Mouse (Mus musculus) ES-Bruce4 (cell line): ENCODE results near the gene Prr5l. TPM values are rescaled to one million over a fixed set of nuclear protein-coding genes. Genes with fewer than 3 reads are reported as not detected.

Experiments used
- H3K27ac ChIP-seq: 2 replicates; pipeline ENCODE4 v1.5.1; 2012; ENCODE audit warnings: low read length, inconsistent platforms; ENCODE audit not compliant: insufficient read depth
- H3K27me3 ChIP-seq: 2 replicates; pipeline ENCODE4 v1.6.1; 2012; ENCODE audit warnings: mild to moderate bottlenecking, low read length, inconsistent platforms; ENCODE audit not compliant: control insufficient read depth, poor library complexity, insufficient read depth, severe bottlenecking
- H3K36me3 ChIP-seq: 2 replicates; pipeline ENCODE4 v1.6.1; 2012; ENCODE audit warnings: inconsistent platforms, mild to moderate bottlenecking, low read length, moderate library complexity; ENCODE audit not compliant: control insufficient read depth, poor library complexity, insufficient read depth, severe bottlenecking
- H3K4me1 ChIP-seq: one replicate; pipeline ENCODE4 v1.8.1; 2011; ENCODE audit warnings: low read length; ENCODE audit not compliant: control insufficient read depth, insufficient read depth
- H3K4me3 ChIP-seq: 2 replicates; pipeline ENCODE4 v1.5.1; 2011; ENCODE audit warnings: low read depth, mild to moderate bottlenecking, low read length
- H3K9ac ChIP-seq: 2 replicates; pipeline ENCODE4 v1.6.1; 2012; ENCODE audit warnings: low read depth, mild to moderate bottlenecking, inconsistent platforms; ENCODE audit not compliant: poor library complexity, severe bottlenecking
- H3K9me3 ChIP-seq: replicated peaks from 2 replicates; pipeline ENCODE4 v1.6.1; 2012; ENCODE audit warnings: mild to moderate bottlenecking, low read length, inconsistent platforms; ENCODE audit not compliant: control insufficient read depth, poor library complexity, insufficient read depth, severe bottlenecking
- CTCF ChIP-seq: IDR thresholded peaks from one replicate; pipeline ENCODE4 v1.8.1; 2011; ENCODE audit warnings: low read depth, low read length
- EP300 ChIP-seq: IDR thresholded peaks from 2 replicates; pipeline ENCODE4 v1.6.1; 2011; ENCODE audit warnings: low read depth, low read length; ENCODE audit not compliant: insufficient read depth
- POLR2A ChIP-seq: IDR thresholded peaks from one replicate; pipeline ENCODE4 v1.8.1; 2011; ENCODE audit warnings: low read length; ENCODE audit not compliant: insufficient read depth
- polyA plus RNA-seq: library from polyadenylated mRNA; stranded (reverse); fragments of >200 nt; gene quantifications from 2 replicates; pipeline ENCODE4 v1.2.4, GENCODE M21; 2011; ENCODE audit warnings: low read depth; ENCODE audit not compliant: missing spikeins, insufficient read depth, insufficient read length

Gene Prr5l
- polyA plus RNA-seq, 1 experiment, result 28.2 TPM

GRCm38 (mm10) chr2:101665703-101666092 is 217.1 kb downstream of the Prr5l start:
- TF ChIP-seq EP300 (no peak), CTCF (no peak), POLR2A (no peak)
- Histone ChIP-seq H3K27ac (no peak overlapping the region), H3K4me1 (peaks cover 2% of the 10 kb centered on the region), H3K36me3 (no peaks in the 10 kb centered on the region), H3K9ac (no peak overlapping the region), H3K4me3 (no peak overlapping the region), H3K27me3 (no peaks in the 10 kb centered on the region), H3K9me3 (no peaks in the 10 kb centered on the region)

DNA sequence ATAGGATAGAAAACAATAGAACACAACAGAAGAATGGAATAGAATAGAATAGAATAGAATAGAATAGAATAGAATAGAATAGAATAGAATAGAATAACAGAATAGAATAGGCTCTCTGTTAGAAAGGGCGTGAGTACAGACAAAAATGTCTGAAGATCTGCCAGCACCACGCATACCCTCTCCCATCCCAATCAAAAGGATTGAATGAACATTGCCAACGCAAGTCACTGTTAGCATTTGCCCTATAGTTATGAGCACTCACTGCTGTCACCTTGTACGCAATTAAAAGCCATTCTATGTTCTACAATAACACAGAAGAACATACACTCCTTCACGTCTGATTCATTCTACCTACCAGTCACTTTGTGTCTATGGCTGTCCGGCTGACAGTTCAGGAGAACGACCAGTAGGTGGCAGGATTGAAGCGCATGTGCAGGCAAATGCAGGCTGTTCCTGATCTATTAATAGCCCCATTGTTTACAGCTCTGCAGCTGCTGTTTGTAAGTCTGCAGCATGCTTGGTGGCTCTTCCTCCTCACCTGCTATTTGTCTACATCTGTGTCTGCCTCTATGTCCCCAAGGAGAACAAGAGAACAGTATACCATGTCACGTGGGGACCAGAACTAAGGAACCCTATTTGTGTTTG is 217.6 kb downstream of the Prr5l start:
- Histone ChIP-seq H3K4me3 (no peak overlapping the region), H3K36me3 (no peaks in the 10 kb centered on the region), H3K27ac (no peak overlapping the region)

More for the DNA sequence above, 217.6 kb downstream of the Prr5l start:
- Histone ChIP-seq H3K27me3 (no peaks in the 10 kb centered on the region), H3K9me3 (no peaks in the 10 kb centered on the region), H3K4me1 (peaks cover 2% of the 10 kb centered on the region), H3K9ac (no peak overlapping the region)
- no peak for TF ChIP-seq POLR2A
- peak; percentile 96 for TF ChIP-seq CTCF
- TF ChIP-seq EP300, result no peak

Other genes with a start within 250 kb of the Prr5l start
- not detected in 2 replicates for gene Rag1, start 233.5 kb downstream of the Prr5l start, polyA plus RNA-seq
- gene B230118H07Rik, start 233.5 kb downstream of the Prr5l start, polyA plus RNA-seq, result 27.0 and 38.3 TPM in 2 replicates
- 17.5 and 17.6 TPM in 2 replicates for gene Traf6, start 204.6 kb downstream of the Prr5l start, polyA plus RNA-seq
- 29.5 and 32.2 TPM in 2 replicates for gene Commd9, start 3.2 kb upstream of the Prr5l start, polyA plus RNA-seq